Mouse (Mus musculus) c-Kit-positive CD71-positive TER-119-negative erythroid progenitor cells, embryonic 14.5 days (primary cell): ENCODE measurements around the gene Gpr19.

Experiments used
- DNase-seq: peaks from one replicate; pipeline ENCODE4 v3.0.0-alpha.2; 2013; ENCODE audit warnings: low read depth

Gene Gpr19

DNA sequence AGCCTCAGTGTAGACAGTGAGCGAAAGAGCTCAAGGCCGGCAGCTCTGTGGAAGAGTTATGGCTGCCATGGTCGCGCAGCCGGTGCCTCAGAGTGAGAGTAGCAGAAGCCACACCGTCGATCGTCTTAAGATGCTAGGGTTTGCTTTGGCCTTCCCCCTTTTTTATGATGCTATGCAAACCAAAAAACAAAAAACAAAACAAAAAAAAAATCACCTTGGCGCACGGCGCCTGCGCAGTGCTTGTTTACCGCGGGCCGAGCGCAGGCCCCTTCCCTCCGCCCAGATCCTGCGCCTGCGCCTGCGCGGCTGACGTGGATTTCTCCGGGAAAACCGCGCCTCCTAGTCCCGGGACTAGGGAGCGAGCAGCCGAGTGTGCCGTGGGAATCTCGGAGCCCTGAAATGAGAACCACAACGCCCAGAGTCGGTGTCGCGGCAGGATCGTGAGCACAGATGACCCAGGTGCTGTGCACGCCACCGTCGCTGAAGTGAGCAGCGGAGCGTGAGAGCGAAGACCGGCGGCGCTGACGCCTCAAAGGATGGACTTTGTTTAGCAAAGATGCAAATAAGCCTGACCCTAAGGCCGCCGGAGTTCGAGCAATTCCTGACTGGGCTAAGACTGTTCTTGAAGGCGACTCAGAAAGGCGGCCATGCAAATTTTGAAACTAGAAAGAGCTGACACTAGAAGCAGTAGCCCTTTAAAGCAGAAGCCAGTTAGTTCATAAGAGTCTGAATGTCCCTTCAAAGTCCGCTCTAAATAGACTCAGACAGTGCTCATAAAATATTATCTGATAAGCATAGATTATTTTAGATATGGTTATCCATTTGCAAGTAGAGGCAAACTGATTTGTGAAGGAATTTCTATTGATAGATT lies at the start of gene Gpr19:
Gene Gpr19, minus strand, starts transcription at position 484 of the 871 bp plus-strand sequence.
- DNase-seq, result peak; percentile 70

DNA sequence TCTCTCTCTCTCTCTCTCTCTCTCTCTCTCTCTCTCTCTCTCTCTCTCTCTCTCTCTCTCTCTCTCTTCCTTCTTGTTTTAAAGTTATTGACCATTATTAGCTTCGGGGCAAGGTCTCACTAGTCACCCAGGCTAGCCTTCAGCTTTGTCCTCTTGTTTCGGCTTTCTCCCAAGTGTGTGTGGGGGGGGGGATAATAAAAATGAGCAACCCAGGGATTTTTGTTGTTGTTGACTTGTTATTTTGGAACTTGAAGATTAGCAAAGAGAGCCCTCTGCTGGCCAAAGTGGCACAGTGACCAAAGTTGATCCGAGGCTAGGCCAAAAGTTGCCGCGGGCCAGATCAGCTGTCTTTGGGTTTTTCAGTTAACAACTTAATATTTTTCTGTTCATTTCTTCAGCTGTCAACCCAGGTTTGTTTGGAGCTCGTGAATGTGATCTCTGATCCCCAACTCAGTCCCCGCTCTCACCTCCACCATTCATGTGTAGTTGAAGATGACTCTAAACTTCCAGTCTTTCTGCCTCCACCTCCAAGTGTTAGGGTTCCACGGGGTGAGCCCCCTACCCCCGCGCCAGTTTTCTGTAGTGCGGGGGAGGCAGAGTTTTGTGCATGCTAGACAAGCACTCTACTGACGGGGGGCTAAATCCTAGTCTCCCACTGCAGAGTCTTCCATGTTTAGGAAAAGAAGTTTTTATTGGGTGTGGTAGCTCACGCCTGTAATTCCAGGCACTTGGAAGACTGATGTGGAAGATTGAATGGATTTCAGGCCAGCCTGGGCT lies 49.1 kb upstream of the Gpr19 start:
- peak; percentile 73 for DNase-seq

DNA sequence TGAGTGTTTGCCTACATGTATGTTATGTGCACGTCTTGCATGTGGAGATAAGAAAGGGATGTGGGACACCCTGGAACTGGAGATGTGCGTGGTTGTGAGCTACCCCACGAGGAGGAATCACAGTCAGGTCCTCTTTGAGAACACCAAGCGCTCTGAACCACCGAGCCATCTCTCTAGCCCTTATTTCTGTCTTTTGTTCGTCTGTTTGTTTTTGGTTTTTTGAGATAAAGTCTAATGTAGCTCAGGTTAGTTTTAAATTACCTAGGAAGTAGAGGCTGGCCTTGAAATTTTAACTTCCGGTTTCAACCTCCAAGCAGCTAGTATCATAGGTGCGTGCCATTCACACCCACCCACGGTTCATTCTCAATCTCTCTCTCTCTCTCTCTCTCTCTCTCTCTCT lies 48.5 kb upstream of the Gpr19 start:
- DNase-seq, result no peak

DNA sequence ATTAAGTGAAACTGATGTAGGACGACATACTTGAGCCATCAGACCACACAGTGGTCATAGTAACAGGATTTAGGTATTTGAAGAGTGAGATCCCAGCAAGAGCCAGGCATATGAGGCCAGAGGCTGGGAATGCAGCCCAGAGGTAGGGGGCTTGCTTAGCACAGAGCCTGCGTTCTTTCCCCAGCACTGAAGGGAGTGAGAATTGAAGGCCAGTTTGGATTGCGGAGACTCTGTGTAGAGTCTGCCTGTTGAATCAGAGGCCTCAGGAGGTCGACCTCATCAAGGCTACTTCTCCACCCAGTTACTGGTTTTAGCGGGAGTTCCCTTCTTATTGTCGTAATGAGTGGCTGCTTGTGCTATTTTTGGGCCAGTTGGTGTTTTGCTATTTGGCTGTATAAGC lies 47.7 kb upstream of the Gpr19 start:
- no peak for DNase-seq

DNA sequence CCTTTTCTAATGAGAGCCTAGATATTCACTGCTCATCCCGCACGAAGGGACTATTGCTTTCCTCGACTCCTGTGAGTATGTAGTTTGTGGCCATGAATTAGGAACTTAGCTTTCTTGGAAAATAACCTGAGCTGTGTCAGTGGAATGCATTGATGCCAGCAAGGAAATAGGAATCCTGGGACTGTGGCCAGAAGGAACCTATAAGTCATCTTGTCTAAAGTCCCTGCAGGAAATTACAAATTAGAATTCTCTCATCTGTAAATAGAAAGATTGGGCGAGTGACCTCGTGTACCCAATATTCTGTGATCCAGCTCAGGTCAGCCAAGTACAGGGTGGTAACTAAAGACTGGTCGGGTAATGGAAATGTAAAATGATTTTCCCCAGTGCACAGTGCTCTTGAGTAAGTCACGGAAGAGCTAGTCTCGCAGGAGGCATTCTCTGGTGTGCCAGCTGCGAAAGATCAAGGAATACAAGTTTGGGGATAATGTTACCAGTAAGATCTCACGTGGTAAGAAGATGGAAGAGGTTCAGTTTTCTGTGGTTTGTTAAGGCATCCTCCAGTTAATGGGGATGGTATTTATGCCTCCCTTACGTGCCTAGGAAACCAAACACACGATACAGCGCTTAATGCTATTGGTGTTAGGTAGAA lies 45.5 kb upstream of the Gpr19 start:
- DNase-seq, result no peak

DNA sequence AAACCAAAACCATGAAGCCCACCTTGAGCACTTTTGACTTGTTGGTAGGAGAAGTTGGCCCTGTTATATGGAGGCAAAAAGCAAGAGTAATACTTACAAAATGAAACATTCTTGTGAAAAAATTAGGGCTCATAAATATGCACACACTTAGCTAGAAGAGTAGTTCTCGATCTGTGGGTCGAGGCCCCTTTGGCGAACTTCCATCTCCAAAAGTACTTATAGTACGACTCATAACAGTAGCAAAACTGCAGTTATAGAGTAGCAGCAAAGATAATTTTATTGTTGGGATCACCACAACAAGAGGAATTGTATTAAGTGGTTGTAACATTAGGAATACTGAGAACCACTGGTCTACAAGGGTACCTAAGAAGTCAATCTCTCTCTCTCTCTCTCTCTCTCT lies 41.4 kb upstream of the Gpr19 start:
- no peak for DNase-seq

- DNase-seq, result no peak
Measured at GRCm38 (mm10) chr6:134934305-134934704, 35.9 kb upstream of the Gpr19 start.

DNA sequence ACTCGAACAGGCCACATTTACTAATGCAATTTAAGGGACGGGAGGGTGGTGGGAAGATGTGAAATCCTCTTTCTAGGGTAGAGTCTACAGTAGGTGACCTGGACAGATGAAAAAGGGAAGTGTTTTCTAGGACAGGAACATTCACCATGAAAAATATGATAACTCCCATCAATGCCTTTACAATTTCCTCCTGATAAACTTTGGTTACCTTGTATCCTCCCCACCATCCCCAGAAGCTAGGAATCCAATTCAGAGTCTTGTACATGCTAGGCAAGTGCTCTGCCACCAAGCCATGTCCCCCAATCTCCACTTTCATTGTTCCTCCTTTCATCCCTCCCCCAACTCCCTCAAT lies 34.8 kb upstream of the Gpr19 start:
- DNase-seq, result no peak

- DNase-seq, result no peak
Measured at GRCm38 (mm10) chr6:134932486-134933206, 34.3 kb upstream of the Gpr19 start.

DNA sequence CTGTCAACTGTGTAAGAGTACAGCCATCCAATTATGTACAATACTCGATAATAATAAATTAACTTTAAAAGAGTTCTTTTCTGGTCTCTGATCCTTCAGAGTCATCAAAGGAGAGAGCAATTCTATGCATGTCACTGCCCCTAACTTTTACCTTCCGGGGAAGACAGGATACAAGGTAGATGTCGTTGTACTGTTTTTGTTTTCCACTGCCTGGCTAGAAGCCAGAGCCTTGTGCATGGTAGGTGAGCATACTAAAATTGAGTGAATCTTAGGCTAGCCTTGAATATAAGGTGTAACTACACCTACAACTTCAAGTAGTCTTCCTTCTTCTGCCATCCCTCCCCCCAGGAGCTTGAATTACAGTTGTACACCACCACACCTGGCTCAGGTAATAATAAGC lies 32.8 kb upstream of the Gpr19 start:
- no peak for DNase-seq

- DNase-seq, result no peak
Measured at GRCm38 (mm10) chr6:134930383-134930782, 32.0 kb upstream of the Gpr19 start.

DNA sequence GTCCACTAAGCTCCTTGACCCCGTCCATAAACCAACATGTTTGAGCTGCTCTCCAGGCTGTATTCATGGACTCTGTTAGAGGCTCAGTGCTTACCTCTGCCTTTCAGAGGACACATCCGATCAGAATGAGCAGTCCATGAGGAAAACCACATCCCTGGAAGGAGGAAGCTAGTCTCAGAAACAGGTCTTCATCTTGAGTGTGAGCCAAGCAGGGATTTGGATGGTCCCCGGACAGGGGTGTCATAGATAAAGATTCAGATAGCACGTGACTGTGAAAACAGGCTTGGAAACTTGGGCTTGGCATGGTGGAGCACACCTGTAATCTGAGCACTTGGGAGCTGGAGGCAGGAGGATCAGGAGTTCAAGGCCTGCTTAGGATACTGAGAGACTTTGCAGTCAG lies 31.5 kb upstream of the Gpr19 start:
- no peak for DNase-seq

GRCm38 (mm10) chr6:134928889-134929310 lies 30.5 kb upstream of the Gpr19 start:
- no peak for DNase-seq

DNA sequence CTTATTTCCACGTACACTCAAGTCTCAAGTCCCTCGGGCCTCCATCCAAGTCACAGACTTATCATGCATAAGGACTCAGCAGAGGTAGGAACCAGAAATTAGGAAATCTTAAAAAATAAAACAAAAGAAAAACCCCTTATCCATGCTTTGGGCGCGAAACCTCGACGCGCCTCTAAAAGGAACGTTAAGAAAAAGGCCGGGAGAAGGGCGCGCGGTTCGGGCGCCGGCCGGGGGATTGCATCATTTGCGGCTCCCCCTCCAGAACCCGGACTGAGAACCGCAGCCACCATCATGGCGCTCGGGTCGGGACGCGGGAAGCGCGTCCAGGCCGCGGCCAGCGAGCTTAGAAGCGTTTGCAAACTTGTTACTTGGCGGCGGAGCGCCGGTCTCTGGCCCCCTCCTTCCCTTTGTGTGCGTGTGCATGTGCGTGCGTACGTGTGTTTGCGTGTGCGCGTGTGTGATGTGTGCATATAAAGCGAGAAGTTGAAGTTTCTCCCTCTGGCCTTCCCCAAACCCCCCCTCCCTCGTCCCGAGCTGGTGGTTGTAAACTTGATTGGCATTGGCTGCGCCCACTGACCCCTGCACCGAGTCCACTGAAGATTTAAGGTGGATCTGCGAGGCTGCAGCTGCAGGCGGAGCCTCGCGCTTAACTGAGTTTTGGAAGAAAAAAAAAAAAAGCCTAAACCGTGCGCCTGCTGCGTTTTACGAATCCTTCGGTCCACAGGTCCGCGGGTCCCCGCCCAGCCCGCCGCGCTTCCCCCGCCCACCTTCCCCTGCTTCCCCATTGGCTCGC lies 29.9 kb upstream of the Gpr19 start:
- peak; percentile 79 for DNase-seq

- DNase-seq, result no peak
Measured at GRCm38 (mm10) chr6:134927595-134928095, 29.3 kb upstream of the Gpr19 start.

DNA sequence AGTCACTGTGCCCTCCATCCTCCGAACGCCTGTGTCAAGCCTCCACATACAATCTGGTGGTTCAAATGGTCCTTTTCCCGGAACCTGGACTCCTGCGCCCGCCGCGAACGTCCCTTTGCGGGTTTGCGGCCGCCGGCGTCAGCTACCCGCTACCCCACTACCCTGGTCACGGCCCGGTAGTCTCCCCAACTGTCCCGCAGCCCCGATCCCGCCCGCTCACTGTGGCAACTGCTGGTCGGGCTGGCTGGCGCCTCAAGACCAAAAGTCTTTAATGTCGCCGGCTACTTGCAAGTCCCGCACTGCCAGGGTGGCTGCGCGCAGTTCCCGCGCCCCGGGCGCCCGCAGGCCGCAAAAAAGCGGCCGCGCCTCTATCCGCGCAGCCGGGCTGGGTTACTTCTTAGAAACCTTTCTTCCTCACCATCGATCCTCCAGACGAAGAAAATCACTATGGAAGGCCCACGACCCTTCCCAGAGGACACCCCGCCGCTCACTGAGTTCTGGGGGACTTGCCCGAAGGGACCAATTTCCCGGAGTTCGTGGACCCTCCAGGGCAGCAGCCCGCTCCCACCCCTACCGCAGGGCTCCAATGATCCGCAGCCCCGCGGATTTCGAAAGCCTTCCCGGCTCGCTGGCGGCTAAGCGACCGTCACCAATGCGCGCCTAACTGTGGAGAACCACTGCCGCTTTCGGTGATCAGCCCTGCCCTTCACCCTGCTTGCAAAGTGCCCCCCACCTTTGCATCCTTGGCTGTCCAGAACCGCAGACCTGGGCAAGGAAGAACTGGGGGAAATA lies 28.6 kb upstream of the Gpr19 start:
- no peak for DNase-seq

- DNase-seq, result no peak
Measured at GRCm38 (mm10) chr6:134926338-134926705, 27.9 kb upstream of the Gpr19 start.

DNA sequence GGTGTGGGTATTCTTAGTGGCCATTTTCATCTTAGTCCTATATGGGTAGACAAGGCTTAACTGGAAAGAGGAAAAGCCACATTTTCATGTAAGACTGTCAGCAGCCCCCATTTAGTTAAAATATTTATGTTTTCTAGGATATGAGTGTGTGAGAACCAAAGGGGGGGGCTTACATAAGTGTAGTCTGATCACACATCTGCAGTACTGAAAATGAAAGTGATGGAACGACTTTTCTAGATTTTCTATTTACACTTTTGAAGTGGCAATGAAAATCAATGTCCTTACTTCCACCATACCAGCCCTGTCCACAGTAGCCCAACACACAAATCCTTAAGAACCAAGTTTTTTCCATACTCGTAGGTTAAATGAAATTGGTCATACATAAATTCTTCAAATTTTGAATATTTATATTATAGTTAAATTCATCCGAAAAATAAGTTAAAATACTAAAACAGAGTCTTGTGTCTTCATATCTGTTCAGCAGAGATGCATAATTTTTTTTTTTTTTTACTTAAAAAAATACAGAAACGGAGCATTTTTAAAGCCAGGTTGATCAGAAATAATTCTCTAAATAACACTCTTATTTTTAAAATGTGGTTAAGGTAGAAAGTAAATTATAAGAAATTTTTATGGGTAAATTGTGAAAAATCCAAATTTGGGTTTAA lies 27.4 kb upstream of the Gpr19 start:
- no peak for DNase-seq

DNA sequence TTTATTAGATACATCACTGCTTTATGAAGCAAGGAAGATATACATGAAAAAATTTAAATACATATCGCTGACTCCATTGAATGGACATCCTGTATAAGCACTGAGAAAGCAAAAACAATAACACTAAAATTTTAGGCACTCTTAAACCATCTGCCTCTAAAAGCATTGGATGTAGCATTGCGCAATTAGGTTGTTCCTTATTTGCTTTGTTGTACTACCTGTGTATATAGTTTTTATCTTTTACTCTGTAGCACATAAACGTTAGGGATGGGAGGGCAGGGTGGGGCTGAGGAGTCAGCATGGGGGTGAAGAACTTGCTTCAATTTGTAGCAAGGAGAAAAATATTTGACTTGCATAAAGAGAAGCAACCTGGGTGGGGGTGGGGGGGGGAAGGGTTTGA lies 25.9 kb upstream of the Gpr19 start:
- no peak for DNase-seq

GRCm38 (mm10) chr6:134923670-134924069 lies 25.3 kb upstream of the Gpr19 start:
- DNase-seq, result no peak
